ENCODE assay signal across 5 mouse cellular contexts in the genomic region with DNA sequence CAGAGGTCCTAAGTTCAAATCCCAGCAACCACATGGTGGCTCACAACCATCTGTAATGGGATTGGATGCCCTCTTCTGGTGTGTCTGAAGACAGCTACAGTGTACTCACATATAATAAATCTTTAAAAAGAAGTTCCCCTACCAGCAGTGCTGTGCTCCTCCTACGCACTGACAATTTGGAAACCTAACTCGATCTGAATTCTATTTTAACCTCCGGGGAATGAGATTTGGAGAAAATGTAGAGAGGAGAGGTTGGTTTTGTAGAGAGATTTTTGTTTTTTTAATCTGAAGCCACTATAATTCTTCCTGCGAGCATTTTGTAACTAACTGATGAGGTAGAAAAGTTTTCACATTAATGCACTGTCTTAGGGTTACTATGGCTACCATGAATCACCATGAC.
A peak's percentile ranks its signal among the peaks of the same experiment; 100 is the strongest.
DNase-seq lines count a peak whose midpoint lies in the region; ATAC-seq lines count a peak whose summit lies in the region.

No protein-coding gene starts in this region.

- peak; percentile 88 for ATAC-seq in frontal cortex, adult (ENCODE audit: low TSS enrichment)

- peak; percentile 82 for DNase-seq in brain, adult 2 months (ENCODE audit: low read depth, low spot score)
- peak; percentile 53 for DNase-seq in left cerebral cortex, adult 11 months (ENCODE audit: low spot score)
- DNase-seq in left cerebral cortex, adult 9 months (ENCODE audit: low spot score in 2 of 2): peak; percentile 30 to 59
- DNase-seq in right cerebral cortex, adult 18-20 months: peak; percentile 26

Comparison
In these comparisons a context has a peak if more than half of its experiments do, and no peak if none do; other contexts are left out.
1. Peak in every context shown above with its lines: DNase-seq and ATAC-seq.
2. DNase-seq: peak in every context shown above with its lines; median percentile 82 in brain, adult 2 months; 53 in left cerebral cortex, adult 11 months; 44 in left cerebral cortex, adult 9 months; 26 in right cerebral cortex, adult 18-20 months.